Mouse (Mus musculus) C2C12 (cell line): ENCODE data around the gene Rgs10. TPM values are rescaled to one million over a fixed set of nuclear protein-coding genes. Genes with fewer than 3 reads are reported as not detected.
A peak's percentile ranks its signal among the peaks of the same experiment; 100 is the strongest.
"Not testable (repeated sequence)": the region's sequence is repeated elsewhere in the genome, so short reads cannot be mapped to it uniquely, and the experiment has no call there.

ENCODE experiments used
- H3K27me3 ChIP-seq: one replicate; pipeline ENCODE4 v1.6.1; 2011; ENCODE audit not compliant: control insufficient read depth, insufficient read depth, insufficient read length
- H3K36me3 ChIP-seq: one replicate; pipeline ENCODE4 v1.6.1; 2011; ENCODE audit not compliant: control insufficient read depth, insufficient read depth
- H3K4me3 ChIP-seq: one replicate; pipeline ENCODE4 v1.5.1; 2011; ENCODE audit warnings: mild to moderate bottlenecking, control low read depth; ENCODE audit not compliant: poor library complexity, insufficient read depth, severe bottlenecking
- H3K79me2 ChIP-seq: one replicate; pipeline ENCODE4 v1.6.1; 2011; ENCODE audit not compliant: control insufficient read depth, insufficient read depth
- H3K79me3 ChIP-seq: one replicate; pipeline ENCODE4 v1.6.1; 2011; ENCODE audit warnings: low read depth, control low read depth
- H3ac ChIP-seq: one replicate; pipeline ENCODE3; 2011; ENCODE audit warnings: low read depth; ENCODE audit not compliant: control insufficient read depth, insufficient read length
- CEBPB ChIP-seq: IDR thresholded peaks from one replicate; pipeline ENCODE4 v1.6.1; 2011; ENCODE audit warnings: low read depth, mild to moderate bottlenecking, control low read depth, moderate library complexity
- CTCF ChIP-seq: IDR thresholded peaks from one replicate; pipeline ENCODE4 v1.5.1; 2011; ENCODE audit not compliant: control insufficient read depth, insufficient read depth, insufficient read length
- FOSL1 ChIP-seq: IDR thresholded peaks from one replicate; pipeline ENCODE4 v1.8.0; 2011; ENCODE audit warnings: mild to moderate bottlenecking, low read length; ENCODE audit not compliant: poor library complexity, insufficient read depth, severe bottlenecking
- MAX ChIP-seq: IDR thresholded peaks from one replicate; pipeline ENCODE4 v1.6.1; 2011; ENCODE audit warnings: mild to moderate bottlenecking, control low read depth
- MYOD1 ChIP-seq: IDR thresholded peaks from one replicate; pipeline ENCODE4 v1.6.1; 2011; ENCODE audit warnings: low read depth; ENCODE audit not compliant: control insufficient read depth, insufficient read length
- MYOG ChIP-seq: IDR thresholded peaks from one replicate; pipeline ENCODE4 v1.6.1; 2011; ENCODE audit not compliant: control insufficient read depth, insufficient read length; ENCODE audit errors: extremely low read depth
- USF1 ChIP-seq: IDR thresholded peaks from one replicate; pipeline ENCODE4 v1.6.1; 2011; ENCODE audit warnings: low read depth, mild to moderate bottlenecking, control low read depth, moderate library complexity
- polyA plus RNA-seq: library from polyadenylated mRNA; unstranded; fragments of >200 nt; fragmentation: generic; extraction: Trizol; gene quantifications from one replicate; pipeline ENCODE4 v1.2.1, GENCODE M21; 2012; ENCODE audit warnings: missing spikeins

The Rgs10 gene
- polyA plus RNA-seq, 1 experiment, result 12.9 TPM

DNA sequence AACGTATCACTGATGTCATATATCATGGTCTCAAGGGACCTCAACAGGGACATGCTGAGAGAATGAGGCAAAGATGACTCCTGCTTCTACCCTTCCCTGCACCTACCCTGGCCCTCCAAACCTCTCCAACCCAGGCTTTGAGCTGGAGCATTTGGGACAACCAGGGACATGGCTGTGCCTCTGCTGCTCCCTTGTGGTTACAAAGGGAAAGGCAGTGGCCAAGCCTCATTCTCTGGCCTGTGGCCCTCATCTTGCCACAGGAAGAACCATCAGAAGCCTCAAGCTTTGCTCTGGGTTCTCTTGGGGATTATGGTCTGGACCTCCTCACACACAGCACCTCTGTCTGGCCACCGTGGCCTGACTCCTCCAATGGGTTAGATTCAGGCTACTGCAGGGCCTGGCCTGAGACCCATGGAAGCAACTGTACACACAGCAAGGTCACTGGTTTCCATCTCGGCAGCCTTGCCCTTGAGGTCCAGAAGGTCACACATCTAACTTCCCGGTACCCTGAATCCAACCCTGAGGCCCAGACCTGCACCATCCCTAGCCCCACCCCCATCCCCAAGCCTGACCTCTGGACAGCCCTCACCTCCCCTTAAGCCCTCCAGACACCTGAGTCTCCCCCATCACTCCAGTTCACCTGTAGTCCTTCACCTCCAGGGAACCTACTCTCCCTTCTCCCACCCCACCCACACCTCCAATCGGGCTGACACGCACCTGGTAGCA lies 73.5 kb downstream of the Rgs10 start:
- no peaks in the 10 kb centered on the region for H3K79me2 ChIP-seq
- TF ChIP-seq FOSL1 (no peak), USF1 (no peak), CTCF (peak; percentile 91)
- no peaks in the 10 kb centered on the region for H3K27me3 ChIP-seq
- H3ac ChIP-seq, result no peak overlapping the region
- no peaks in the 10 kb centered on the region for H3K79me3 ChIP-seq
- H3K36me3 ChIP-seq, result no peaks in the 10 kb centered on the region
- no peak overlapping the region for H3K4me3 ChIP-seq

DNA sequence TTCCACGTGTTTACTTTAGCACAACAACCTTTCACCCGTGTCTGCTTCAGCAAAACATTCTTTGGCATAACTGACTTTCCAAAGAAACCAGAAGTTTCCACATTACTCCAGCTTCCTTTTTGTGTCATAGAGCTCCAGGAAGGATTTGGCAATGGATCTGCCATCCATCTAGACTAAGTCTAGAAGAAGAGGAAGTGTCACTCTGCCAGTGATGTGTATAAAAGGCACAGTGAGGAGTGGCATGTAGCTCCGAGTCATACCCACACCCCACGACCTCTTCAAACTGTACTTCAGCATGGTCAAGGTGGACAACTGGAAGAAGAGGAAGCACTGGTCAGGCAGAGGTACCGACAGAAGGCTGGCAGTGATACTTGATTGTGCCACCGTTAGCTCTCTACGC lies 74.1 kb downstream of the Rgs10 start:
- TF ChIP-seq FOSL1 (no peak), MYOD1 (no peak), CTCF (no peak), MAX (no peak), USF1 (no peak), MYOG (no peak), CEBPB (no peak)
- Histone ChIP-seq H3K4me3 (no peak overlapping the region), H3ac (no peak overlapping the region), H3K36me3 (no peaks in the 10 kb centered on the region), H3K79me2 (no peaks in the 10 kb centered on the region), H3K79me3 (no peaks in the 10 kb centered on the region), H3K27me3 (no peaks in the 10 kb centered on the region)

GRCm38 (mm10) chr7:128342691-128343090 lies 75.9 kb downstream of the Rgs10 start:
- H3K79me2 ChIP-seq, H3K4me3 ChIP-seq, H3K27me3 ChIP-seq, H3K79me3 ChIP-seq, H3K36me3 ChIP-seq, H3ac ChIP-seq: not testable (repeated sequence)

GRCm38 (mm10) chr7:128340321-128340720 lies 78.2 kb downstream of the Rgs10 start:
- not testable (repeated sequence) for H3ac ChIP-seq, H3K79me3 ChIP-seq, H3K27me3 ChIP-seq, H3K4me3 ChIP-seq, H3K36me3 ChIP-seq, H3K79me2 ChIP-seq

- H3ac ChIP-seq, result no peak overlapping the region
- H3K79me2 ChIP-seq, result no peaks in the 10 kb centered on the region
- H3K36me3 ChIP-seq, result no peaks in the 10 kb centered on the region
- H3K79me3 ChIP-seq, result no peaks in the 10 kb centered on the region
- H3K27me3 ChIP-seq, result no peaks in the 10 kb centered on the region
- no peak overlapping the region for H3K4me3 ChIP-seq
- TF ChIP-seq FOSL1 (no peak), CTCF (no peak), MYOD1 (no peak), MYOG (no peak), MAX (no peak), USF1 (no peak), CEBPB (no peak)
These were observed 85.7 kb downstream of the Rgs10 start for GRCm38 (mm10) chr7:128332896-128333295.

GRCm38 (mm10) chr7:128330981-128331380 lies 87.6 kb downstream of the Rgs10 start:
- no peak for TF ChIP-seq MYOD1
- no peak for TF ChIP-seq MAX
- no peak for TF ChIP-seq MYOG
- TF ChIP-seq USF1, result no peak
- no peak for TF ChIP-seq FOSL1
- no peak for TF ChIP-seq CEBPB
- no peak for TF ChIP-seq CTCF
- no peaks in the 10 kb centered on the region for H3K79me3 ChIP-seq
- H3K27me3 ChIP-seq, result no peaks in the 10 kb centered on the region
- H3K4me3 ChIP-seq, result no peak overlapping the region
- no peaks in the 10 kb centered on the region for H3K79me2 ChIP-seq
- no peak overlapping the region for H3ac ChIP-seq
- H3K36me3 ChIP-seq, result no peaks in the 10 kb centered on the region
